Mouse (Mus musculus) erythroblast, adult 5-6 weeks (primary cell): ENCODE data around the gene Slc7a14. TPM values are rescaled to one million over a fixed set of nuclear protein-coding genes. Genes with fewer than 3 reads are reported as not detected.
"Not testable (repeated sequence)": the region's sequence is repeated elsewhere in the genome, so short reads cannot be mapped to it uniquely, and the experiment has no call there.

Experiments used
- ATAC-seq: replicated peaks from 2 replicates; pipeline ENCODE4 v1.8.0; 2016; ENCODE audit warnings: moderate number of reproducible peaks, mild to moderate bottlenecking, moderate TSS enrichment, inconsistent platforms; ENCODE audit not compliant: poor library complexity, low FRiP score, severe bottlenecking
- total RNA-seq, 2 experiments: library from RNA; stranded (forward) in 1 of 2; stranded (reverse) in 1 of 2; fragments of 150-400 nt in 1 of 2; fragments of 200-764, 138-1000 nt in 1 of 2; gene quantifications; 2 replicates each; pipeline versions ENCODE4 v1.2.3 to v1.2.4; 2015 to 2017; ENCODE audit warnings: low replicate concordance in 2 of 2

The Slc7a14 gene
- total RNA-seq (2015; ENCODE audit: low replicate concordance) (not detected in 2 replicates), total RNA-seq (2017; ENCODE audit: low replicate concordance) (under 0.01 TPM in 1 of 2 replicates, not detected in the other)

GRCm38 (mm10) chr3:31309934-31310787 is at the start of gene Slc7a14:
Slc7a14 (minus strand) TSS chr3:31310378.
- no peak for ATAC-seq

- no peak for ATAC-seq
These were observed 36.4 kb upstream of the Slc7a14 start for GRCm38 (mm10) chr3:31346540-31346939.

GRCm38 (mm10) chr3:31345766-31346165 is 35.6 kb upstream of the Slc7a14 start:
- ATAC-seq: no peak

GRCm38 (mm10) chr3:31339236-31339635 is 29.1 kb upstream of the Slc7a14 start:
- ATAC-seq: no peak

- ATAC-seq: no peak
These were observed 18.2 kb upstream of the Slc7a14 start for GRCm38 (mm10) chr3:31328237-31328836.

GRCm38 (mm10) chr3:31327791-31328190 is 17.6 kb upstream of the Slc7a14 start:
- no peak for ATAC-seq

GRCm38 (mm10) chr3:31324231-31324654 is 14.1 kb upstream of the Slc7a14 start:
- ATAC-seq: no peak

- no peak for ATAC-seq
These were observed 726 bp downstream of the Slc7a14 start for GRCm38 (mm10) chr3:31309371-31309933.

GRCm38 (mm10) chr3:31308906-31309305 is 1.3 kb downstream of the Slc7a14 start:
- ATAC-seq: no peak

GRCm38 (mm10) chr3:31307936-31308335 is 2.2 kb downstream of the Slc7a14 start:
- ATAC-seq: no peak

GRCm38 (mm10) chr3:31291673-31292602 is 18.2 kb downstream of the Slc7a14 start:
- ATAC-seq: no peak

- no peak for ATAC-seq
These were observed 22.7 kb downstream of the Slc7a14 start for GRCm38 (mm10) chr3:31287421-31287948.

GRCm38 (mm10) chr3:31281116-31281515 is 29.1 kb downstream of the Slc7a14 start:
- no peak for ATAC-seq

- no peak for ATAC-seq
These were observed 35.3 kb downstream of the Slc7a14 start for GRCm38 (mm10) chr3:31274875-31275274.

GRCm38 (mm10) chr3:31273247-31273646 is 36.9 kb downstream of the Slc7a14 start:
- not testable (repeated sequence) for ATAC-seq

- no peak for ATAC-seq
These were observed 37.5 kb downstream of the Slc7a14 start for GRCm38 (mm10) chr3:31272635-31273034.

- ATAC-seq: no peak
These were observed 40.4 kb downstream of the Slc7a14 start for GRCm38 (mm10) chr3:31269551-31270317.

- ATAC-seq: no peak
These were observed 42.3 kb downstream of the Slc7a14 start for GRCm38 (mm10) chr3:31267921-31268320.

GRCm38 (mm10) chr3:31266941-31267340 is 43.2 kb downstream of the Slc7a14 start:
- ATAC-seq: no peak
